Mouse (Mus musculus) frontal cortex, postnatal 14 days (tissue): Measurements from ENCODE around the gene Rabepk.
"Not testable (repeated sequence)": the region's sequence is repeated elsewhere in the genome, so short reads cannot be mapped to it uniquely, and the experiment has no call there.

Experiments
- DNase-seq, 2 experiments: peaks; one replicate each; pipeline ENCODE4 v3.0.0; 2022; ENCODE audit warnings: low spot score in 2 of 2

The Rabepk gene

GRCm38 (mm10) chr2:34804815-34805214, 5.1 kb upstream of the Rabepk start:
- DNase-seq, result no peak

GRCm38 (mm10) chr2:34804172-34804571, 4.5 kb upstream of the Rabepk start:
- DNase-seq, result no peak

GRCm38 (mm10) chr2:34803746-34804145, 4.0 kb upstream of the Rabepk start:
- no peak for DNase-seq

- DNase-seq, result peak; percentile 25 to 38
Observed at GRCm38 (mm10) chr2:34802565-34803245, 3.0 kb upstream of the Rabepk start.

- peak; percentile 97 for DNase-seq
Observed at GRCm38 (mm10) chr2:34801516-34802482, 2.1 kb upstream of the Rabepk start.

- DNase-seq, result no peak
Observed at GRCm38 (mm10) chr2:34800371-34800770, 659 bp upstream of the Rabepk start.

- DNase-seq, result no peak
Observed at GRCm38 (mm10) chr2:34795426-34795825, 4.3 kb downstream of the Rabepk start.

GRCm38 (mm10) chr2:34794511-34794910, 5.2 kb downstream of the Rabepk start:
- no peak for DNase-seq

GRCm38 (mm10) chr2:34792543-34792942, 7.2 kb downstream of the Rabepk start:
- DNase-seq, result not testable (repeated sequence)

GRCm38 (mm10) chr2:34790282-34790681, 9.4 kb downstream of the Rabepk start:
- DNase-seq, result no peak

- DNase-seq, result peak in 1 of 2 experiments; percentile 22
Observed at GRCm38 (mm10) chr2:34784085-34784484, 15.6 kb downstream of the Rabepk start.

GRCm38 (mm10) chr2:34783064-34784020, 16.4 kb downstream of the Rabepk start:
- no peak for DNase-seq

GRCm38 (mm10) chr2:34777237-34777868, 22.4 kb downstream of the Rabepk start:
- DNase-seq, result no peak

GRCm38 (mm10) chr2:34774493-34774892, 25.2 kb downstream of the Rabepk start:
- DNase-seq, result no peak

GRCm38 (mm10) chr2:34773673-34774072, 26.0 kb downstream of the Rabepk start:
- no peak for DNase-seq

GRCm38 (mm10) chr2:34772252-34773235, 27.2 kb downstream of the Rabepk start:
- DNase-seq, result peak; percentile 14 to 33

GRCm38 (mm10) chr2:34771368-34772226, 28.1 kb downstream of the Rabepk start, which contains the start of gene Hspa5:
Gene Hspa5 (plus strand): TSS chr2:34771970.
- DNase-seq, result peak; percentile 99 to 100

GRCm38 (mm10) chr2:34770951-34771350, 28.8 kb downstream of the Rabepk start:
- DNase-seq, result no peak

- no peak for DNase-seq
Observed at GRCm38 (mm10) chr2:34770049-34770448, 29.7 kb downstream of the Rabepk start.
